Mouse (Mus musculus): ENCODE data around the gene Tmem273.

Tmem273 gene

GRCm38 (mm10) chr14:32859831-32860569 lies 74.2 kb downstream of the Tmem273 start:
- peak; percentile 61 for DNase-seq (ENCODE audit: low spot score)

GRCm38 (mm10) chr14:32861149-32861581 lies 75.4 kb downstream of the Tmem273 start:
- peak; percentile 28 for DNase-seq (ENCODE audit: low spot score)

DNA sequence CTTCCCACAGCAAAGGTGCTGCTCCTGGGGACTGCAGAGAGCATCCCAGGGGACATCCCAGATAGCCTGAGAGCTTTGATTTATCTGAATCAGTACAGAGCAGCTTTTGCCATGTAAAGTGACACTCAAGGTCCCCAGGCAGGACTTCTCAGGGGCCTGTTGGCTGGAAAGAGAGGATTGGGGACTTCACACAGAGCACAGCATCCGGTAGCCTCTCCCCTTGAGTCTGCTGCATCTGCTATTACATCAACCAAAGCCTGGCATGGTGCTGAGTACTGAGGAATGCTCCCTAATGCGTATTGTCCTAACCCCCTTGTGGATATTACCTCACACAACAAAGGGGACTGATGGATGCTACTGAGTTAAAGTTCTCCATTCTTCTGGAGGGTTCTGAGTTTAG lies 75.9 kb downstream of the Tmem273 start:
- no peak for DNase-seq (ENCODE audit: low spot score)

DNA sequence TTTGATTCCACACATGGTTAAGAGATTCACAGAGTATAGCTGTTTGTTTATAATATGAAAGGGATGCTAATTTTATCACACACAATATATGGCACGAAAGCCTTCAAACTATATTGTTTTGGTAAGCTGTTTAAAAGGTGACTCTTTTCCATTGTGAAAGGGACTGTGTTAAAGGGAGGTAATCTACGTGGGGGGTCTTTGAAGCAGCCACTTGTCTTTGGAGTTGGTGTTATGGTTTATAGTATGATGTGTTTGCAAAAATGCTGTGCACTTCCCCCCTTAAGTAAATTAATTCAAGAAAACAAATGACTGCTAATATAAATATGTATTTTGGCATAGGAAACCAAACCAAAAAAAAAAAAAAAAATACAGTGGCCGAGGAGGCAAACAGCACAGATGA lies 79.6 kb downstream of the Tmem273 start:
- DNase-seq (ENCODE audit: low spot score): no peak

Measured in embryo, embryonic 10 days (tissue).